Mouse (Mus musculus) adrenal gland (tissue): ENCODE results near the gene Aldoc.

Experiments
- intact Hi-C: fragments of 180-260 bp; cut with DNase I; formaldehyde crosslinking; loops from one replicate; pipeline ENCODE4 v1.15.1; 2025

Gene Aldoc

DNA sequence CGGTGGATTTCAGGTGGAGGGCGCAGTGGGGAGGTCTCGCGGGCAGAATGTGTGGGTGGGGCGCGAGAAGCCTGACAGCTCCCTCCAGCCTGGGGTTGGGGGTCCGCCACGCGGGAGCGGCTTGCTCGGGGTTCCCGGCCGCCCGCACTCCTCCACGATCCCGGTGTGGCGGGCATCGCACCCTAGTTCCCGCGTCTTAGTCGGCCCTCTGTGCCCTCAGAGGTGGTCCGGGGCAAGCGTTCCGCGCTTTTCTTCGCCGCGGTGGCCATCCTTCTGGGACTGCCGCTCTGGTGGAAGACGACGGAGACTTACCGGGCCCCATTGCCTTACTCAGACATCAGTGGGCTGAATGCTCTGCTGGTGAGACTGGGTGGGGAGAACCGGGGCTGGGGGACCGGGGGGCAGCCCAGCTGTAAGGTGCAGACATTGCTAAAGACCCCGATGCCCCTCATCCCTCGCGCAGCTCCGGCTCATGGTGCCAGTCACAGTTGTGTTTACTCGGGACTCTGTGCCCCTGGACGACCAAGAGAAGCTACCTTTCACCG is 5.8 kb downstream of the Aldoc start:
- intact Hi-C loops: no loop called here

DNA sequence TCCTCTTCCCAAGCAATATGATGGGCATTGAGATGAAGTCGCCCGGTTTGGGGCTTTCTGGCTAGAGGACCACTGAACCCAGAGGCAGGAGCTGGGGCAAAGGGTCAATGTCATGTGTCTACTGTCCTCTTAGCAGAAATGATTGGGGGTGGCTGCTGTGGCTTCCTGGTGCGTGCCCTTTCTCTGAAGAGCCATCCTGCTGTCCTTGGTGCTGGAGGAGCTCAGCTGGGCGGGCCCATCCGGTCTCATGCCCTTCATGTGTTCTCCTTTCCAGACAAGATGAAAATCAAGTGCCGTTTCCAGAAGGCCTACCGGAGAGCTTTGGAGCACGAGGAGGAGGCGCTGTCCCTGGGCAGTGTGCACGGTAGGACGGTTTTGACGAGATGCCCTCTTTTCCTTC is 9.9 kb downstream of the Aldoc start:
- intact Hi-C loops: no loop called here

DNA sequence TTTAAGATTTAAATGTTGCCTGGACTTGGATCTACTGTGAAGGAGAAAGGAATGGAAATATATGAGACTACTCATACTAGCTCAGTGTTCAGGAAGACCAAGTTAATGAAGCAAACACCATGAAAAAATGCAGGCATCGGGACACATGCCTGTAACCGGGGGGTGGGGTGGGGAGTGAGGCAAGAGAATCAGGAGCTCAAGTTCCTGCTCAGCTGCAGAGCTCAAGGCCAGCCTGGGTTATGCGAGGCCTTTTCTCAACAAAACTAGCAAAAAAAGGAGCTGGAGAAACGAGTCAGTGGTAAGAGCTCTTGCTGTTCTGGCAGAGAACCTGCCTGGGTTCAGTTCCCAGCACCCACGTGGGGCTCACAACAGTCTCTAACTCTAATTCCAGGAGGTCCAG is 11.2 kb downstream of the Aldoc start:
- intact Hi-C loops: no loop called here

DNA sequence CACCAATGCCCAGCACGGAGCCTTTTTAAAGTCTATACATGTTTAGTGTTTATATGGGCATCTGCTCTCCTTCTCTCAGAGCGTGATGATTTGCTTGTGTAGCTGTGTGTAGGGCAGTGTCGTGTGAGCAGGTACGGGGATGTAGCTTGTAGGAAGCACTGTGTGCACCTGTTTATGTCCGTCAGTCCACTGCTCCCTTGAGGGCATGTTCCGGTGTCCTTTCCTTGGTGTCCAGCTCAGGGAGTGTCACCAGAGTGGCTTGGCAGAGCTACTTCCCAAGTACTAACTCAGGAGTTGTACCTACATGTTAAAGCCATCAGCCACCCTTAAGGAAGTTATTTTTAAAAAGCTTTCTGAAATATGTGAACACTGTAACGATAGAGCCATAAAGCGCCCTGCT is 14.3 kb downstream of the Aldoc start:
- intact Hi-C loops: no loop called here

DNA sequence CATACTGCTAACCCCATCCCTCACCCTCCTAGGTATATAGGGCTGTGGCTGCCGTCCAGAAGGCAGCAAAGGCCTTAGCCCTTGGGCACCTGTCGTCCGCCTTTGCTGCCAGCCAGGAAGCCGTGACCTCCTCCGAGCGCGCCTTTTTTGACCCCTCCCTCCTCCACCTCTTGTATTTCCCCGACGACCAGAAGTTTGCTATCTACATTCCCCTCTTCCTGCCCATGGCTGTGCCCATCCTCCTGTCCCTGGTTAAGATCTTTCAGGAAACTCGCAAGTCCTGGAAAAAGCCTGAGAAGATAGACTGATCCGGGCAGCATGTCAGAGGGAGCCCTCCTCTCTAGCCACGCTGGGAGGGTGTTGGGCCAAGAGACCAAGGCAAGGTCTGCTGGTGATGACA is 18.9 kb downstream of the Aldoc start:
- intact Hi-C loops: no loop called here

DNA sequence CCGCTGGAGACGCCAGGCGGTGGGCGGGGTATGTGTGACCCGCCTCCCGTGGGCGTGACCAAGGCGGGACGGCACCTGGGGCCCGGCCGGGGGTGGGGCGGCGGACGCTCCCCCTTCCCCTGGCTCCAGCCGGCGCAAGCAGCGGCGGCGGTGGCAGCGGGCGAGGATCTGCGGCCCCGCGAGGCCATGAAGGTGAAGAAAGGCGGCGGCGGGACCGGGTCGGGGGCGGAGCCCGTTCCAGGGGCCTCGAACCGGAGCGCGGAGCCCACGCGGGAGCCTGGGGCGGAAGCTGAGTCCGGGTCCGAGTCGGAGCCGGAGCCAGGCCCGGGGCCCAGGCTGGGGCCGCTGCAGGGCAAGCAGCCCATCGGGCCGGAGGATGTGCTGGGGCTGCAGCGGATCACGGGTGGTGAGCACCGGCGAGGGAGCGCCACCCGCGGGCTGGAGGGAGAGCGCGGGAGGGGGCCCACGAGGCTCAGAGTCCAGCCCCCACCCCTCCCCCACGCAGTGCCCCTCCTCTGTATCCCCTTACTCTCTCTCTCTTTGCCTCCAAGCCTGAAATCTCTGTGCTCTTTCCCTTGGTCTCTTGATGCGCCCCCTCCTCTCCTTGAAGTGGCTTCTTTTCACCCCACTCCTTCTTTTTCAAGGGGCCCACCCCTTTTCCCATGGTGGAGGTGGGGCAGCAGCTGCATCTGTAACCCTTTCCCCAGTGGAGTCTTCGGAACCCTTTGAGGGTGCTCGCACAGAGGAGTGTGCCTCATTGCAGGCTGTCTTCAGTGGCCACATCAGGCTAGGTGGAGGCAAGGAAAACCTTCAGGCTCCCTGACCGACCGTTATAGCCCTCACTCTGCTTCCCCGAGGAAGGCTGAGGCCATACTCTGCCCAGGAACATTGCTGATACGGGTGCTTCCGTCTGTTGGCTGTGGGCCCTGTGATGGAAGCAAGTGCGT is 20.9 kb downstream of the Aldoc start, which contains the start of gene Unc119:
Gene Unc119 (plus strand): TSS at position 102 of the 947 bp plus-strand sequence.
- intact Hi-C loops: no loop called here

DNA sequence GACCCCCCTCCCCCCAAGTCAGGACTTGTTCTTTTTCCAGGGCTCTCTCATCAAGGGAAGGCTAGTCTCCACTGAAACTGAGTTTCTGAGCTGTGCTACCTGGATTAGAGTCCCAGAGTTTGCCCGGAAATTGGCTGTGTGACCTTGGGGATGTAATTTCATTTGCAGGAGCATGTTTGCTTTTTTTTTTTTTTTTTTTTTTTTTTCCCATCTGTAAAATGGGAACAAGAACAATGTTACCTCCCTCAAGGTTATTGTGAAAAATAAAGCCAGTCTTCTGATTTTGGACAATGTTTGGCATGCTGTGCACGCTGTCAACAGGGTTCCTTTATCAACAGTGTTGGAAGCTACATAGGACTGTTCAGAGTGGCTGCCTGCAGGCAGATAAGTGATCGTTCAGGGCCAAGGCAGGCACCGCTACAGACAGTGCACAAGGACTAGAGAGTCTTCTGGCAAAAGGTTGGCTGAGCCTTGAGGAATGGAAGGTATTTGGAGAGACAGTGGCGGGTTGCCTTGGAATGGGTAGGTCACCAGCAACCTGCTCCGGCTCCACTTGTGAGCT is 21.6 kb downstream of the Aldoc start:
- intact Hi-C loops: no loop called here

DNA sequence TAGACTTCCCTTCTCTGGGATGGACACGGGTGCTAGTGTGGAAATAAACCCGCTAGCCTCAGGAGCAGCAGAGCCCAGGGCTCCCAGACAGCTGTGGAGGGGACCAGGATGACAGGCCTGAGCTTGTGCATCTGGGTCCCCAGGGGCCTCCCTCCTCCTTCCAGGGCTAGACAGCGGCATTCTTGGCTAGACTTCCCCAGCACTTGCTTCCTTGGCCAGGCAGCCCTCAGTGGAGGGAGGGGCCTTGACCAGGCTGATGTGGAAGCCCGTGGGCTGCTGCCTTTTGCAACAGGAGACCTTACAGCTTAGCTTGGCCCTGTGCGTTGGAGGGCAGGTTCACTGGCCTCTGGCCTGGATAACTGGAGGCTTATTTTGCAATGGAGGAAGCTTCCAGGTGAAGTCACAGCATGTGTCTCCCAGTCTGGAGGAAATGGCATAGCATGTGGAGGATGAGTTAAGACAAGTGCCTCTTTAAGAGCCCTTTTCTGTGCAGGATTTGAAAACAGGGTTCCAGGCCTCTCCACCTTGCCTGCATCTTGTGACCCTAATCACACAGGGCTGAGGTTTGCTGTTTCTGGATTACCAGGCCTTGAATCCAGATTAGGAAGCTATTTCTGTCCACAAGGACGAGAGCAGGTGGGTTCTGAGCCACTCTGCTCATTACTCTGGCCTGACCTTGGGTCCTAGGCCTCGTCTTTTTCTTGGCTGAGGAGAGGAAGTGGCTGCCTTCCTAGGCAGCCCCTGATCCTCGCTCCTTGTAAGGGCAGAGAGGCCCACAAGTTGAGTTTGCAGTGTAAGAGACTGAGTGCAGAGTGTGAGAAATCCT is 22.3 kb downstream of the Aldoc start:
- intact Hi-C loops: loop anchor here (5.0 kb wide), 3 partner anchors 48 to 83 kb away; partner anchors contain the start of gene 2610507B11Rik

DNA sequence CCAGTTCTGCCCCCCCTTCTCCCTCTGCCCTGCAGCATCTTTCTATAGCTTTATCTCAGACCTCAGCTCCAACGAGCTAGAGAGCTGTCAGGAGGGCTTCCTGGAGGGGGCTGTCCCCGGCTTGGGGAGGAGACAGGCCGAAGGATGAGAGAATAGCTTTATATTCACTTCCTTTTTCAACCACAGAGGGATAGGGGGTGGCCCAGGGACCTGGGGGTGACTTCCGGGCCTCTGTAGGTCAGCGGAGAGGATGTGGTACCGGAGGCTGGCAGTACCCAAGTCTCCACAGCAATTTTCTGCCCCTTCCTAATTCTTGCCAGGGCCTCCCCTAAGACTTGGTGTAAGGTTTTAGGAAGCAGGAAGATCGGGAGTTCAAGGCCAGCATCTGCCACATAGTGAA is 23.0 kb downstream of the Aldoc start:
- intact Hi-C loops: loop anchor here (5.0 kb wide), 3 partner anchors 48 to 84 kb away; partner anchors contain the start of gene 2610507B11Rik

DNA sequence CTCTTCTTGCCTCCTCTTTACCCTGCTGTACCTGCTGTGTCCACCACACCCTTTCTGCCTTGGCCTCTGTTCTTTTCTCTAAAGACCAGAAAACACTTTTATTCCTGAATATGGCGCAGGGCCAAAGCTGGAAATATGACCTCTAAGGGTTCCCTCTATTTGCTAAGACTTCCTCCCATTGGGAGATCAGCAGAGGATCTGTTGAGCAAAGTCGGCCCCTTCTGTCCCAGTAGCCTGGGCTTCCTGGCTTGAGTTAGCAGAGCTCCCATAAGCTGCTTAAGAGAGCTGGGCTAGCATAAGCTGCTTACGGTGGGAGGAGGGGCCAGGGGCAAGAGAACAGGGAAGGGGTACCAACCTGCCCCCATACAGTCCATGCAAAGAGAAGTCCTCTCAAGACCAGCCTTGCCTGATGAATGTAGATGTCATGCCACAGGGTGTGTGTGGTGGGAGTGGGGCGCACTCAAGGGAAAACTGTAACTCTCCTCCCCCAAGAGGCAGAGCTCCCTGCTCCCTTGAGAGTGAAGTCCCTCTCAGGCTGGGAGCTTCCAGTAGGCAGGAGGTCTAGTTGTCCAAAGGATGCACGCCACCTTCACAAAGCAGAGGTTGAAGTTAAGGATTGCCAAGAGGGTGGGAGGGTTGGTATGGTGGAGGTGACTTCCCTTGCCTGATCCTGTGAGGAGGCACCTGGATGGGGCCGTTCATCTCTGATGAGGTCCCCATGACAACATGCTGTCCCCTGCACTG is 23.7 kb downstream of the Aldoc start:
- intact Hi-C loops: loop anchor here (5.0 kb wide), 3 partner anchors 49 to 84 kb away; partner anchors contain the start of gene 2610507B11Rik

DNA sequence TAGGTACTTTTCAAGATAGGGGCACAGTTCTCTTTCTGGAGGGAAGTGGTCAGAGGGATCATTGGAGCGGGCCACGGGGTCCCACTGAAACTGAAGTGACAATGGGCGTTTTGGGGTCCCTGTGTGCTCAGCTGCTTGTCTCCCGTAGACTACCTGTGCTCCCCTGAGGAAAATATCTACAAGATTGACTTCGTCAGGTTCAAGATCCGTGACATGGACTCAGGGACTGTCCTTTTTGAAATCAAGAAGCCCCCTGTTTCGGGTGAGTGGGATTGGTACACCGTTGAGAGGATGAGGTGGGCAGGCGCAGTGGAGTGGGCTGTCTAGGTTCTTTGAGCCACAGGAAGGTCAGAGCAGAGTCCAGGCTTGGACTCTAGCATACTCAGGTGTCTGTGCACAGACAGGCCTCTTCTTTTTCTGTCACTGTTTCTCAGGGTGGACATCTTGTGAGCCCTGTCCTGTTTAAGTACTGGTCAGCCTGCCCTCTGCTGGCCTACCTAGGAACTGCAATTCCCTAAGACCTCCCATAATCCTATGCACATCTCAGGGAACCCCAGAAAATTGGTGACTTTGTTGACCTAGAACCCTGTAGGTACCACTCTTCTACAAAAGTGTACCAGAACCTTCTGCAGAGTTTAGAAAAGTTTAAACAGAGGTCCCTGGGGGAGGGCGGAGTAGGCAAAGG is 24.4 kb downstream of the Aldoc start:
- intact Hi-C loops: loop anchor here (5.0 kb wide), 3 partner anchors 50 to 85 kb away; partner anchors contain the start of gene 2610507B11Rik

DNA sequence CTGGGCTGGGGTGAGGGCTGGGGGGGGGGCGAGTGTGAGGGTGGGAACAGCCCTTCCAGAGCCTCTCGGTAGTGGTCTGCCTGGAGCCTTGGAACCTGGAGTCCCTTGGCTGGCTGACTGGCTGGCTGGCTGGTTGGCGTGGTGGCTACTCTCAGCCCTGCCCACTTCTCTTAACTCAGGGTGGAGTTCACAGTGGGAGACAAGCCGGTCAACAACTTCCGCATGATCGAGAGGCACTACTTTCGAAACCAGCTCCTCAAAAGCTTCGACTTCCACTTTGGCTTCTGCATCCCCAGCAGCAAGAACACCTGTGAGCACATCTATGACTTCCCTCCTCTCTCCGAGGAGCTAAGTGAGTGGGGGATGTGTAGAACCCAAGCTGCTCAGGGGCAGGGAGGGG is 25.1 kb downstream of the Aldoc start:
- intact Hi-C loops: loop anchor here (5.0 kb wide), 3 partner anchors 51 to 86 kb away; partner anchors contain the start of gene 2610507B11Rik

DNA sequence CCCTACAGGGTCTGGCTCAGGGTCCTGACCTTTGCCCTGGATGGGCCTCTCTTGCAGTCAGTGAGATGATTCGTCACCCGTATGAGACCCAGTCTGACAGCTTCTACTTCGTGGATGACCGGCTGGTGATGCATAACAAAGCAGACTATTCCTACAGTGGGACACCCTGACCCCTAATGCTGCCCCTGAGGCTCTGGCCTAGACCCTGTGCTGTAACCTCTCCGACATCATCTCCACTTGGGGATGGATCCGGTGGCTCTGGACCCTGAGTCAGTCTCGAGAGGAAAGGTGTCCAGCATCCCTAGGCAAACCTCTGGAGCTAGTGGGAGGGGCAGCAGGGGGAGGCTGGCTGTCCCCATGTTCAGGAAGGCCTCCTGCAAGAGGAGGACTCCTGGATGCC is 25.7 kb downstream of the Aldoc start:
- intact Hi-C loops: loop anchor here (5.0 kb wide), 3 partner anchors 51 to 86 kb away; partner anchors contain the start of gene 2610507B11Rik

DNA sequence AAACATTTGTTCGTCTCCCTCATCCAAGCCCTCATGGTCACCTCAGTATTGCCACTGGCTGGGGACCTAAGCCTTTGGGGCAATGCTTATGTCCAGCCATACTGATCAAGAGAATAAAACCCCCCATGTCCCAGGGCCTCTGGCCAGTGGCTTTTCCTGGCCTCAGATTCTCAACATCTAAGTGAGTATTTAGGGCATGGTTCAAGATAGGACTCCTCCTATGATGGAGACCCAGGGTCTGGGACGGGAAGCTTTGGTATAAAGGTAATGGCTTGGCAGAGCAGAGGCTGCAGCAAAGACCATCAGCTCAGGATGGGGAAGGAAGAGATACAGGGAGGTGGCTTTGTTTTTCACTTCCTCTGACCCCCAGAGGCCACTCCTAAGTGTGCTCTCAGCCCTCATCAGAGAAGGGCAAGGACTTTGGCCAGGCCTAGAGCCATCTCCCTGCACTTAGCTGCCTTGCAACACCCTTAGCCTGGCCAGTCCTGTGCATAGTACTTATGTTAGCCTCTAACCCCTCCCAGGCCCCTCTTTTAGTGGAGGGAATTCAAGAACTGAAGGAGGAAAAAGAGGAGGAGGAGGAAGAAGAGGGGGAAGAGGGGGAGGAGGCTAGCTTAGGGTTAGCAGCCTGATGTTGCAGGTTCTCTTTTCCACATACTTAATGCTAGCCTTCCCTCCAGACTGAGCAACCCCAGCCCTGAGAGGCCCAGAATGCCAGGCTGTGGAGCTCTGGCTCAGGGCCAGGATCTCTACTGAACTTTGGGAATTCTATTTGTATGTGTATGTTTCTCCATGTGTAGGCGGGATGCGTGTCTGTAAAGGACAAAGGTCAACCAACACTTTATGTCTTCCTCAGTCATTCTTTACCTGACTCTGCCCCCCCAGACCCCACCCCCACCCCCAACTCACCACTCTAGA is 26.9 kb downstream of the Aldoc start:
- intact Hi-C loops: loop anchor here (5.0 kb wide), 3 partner anchors 52 to 87 kb away; partner anchors contain the start of gene 2610507B11Rik

DNA sequence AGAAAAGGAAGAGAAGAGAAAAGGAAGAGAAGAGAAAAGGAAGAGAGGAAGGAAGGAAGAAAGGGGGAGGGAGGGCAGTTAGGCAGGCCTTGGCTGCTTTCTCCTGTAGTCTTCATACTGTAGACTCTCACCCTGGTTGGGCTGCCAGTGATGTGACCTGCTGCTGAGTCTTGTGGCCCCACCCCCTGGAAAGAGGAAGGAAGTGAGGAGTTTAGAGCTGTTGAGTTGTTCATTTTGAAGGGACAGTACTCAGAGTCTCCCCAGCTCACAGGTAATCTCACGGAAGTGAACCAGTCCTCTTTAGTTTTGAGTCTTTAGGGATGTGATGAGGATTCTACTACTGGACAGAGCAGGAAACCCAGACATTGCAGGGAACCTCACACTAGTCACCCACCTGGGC is 30.3 kb downstream of the Aldoc start:
- intact Hi-C loops: no loop called here

DNA sequence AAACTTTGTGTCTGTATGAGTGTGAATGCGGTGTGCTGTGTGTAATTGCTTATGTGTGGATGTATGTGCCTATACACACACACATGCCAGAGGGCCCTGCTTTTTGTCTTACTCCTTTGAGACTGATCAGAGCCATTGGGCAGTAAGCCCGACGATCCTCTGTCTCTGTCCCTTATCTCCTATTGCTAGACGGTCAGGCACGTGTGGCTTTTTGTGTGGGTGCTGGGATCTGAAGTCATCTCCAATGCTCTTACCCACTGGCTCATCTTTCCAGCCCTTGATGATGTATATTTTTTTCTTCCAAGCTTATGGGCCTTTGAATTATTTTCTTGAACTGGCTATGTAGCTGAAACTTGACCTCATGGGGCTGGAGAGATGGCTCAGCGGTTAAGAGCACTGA is 32.1 kb downstream of the Aldoc start:
- intact Hi-C loops: loop anchor here (5.0 kb wide), 1 partner anchor 97 kb away; no protein-coding TSS in a partner anchor

DNA sequence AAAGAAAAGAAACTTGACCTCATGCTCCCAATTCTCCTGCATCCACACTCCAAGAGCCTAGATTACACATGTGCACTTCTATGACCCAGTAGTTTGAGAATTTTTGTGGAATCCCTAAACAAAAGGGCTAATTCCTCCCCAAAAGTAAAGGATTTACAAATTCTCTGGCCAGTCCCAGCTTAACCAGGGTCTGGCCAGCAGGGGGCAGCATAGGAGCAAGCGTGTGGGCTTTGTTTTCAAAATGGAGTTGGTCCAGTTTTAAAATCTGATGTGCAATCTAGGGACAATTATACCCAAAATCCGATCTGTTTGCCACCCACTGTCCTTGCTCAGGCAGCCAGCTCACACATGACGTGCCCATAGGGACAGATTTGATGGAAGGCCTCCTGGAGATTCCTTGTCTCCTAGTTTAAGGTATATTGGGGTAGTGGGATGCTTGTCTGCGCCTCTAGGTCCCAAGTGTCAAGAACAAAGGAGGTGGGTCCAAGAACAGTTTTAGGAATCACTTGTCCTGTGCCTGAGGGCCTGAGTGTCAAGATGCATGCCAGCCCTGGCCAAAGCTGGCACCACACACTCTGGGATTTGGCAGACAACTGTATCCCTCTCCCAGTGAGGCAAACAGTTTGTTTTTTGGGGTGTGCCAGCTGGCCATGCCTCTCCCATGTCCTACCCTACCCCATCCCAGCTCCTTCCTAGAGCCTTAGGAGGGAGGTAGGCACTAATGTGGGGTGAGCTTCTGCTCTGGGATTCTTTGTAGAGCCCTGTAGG is 32.9 kb downstream of the Aldoc start:
- intact Hi-C loops: loop anchor here (5.0 kb wide), 1 partner anchor 97 kb away; no protein-coding TSS in a partner anchor
